Mouse (Mus musculus) CD8-positive naive resting alpha-beta T cell, adult 2 months (primary cell): ENCODE data around the gene Cdk8.

ENCODE experiments used
- DNase-seq, 2 experiments: peaks; one replicate each; pipeline ENCODE4 v3.0.0; 2022; ENCODE audit warnings: low read depth in 2 of 2, low spot score in 2 of 2

Gene Cdk8

GRCm38 (mm10) chr5:146316316-146316715, 85.3 kb downstream of the Cdk8 start:
- DNase-seq, result no peak

- no peak for DNase-seq
Measured at GRCm38 (mm10) chr5:146318051-146318450, 87.0 kb downstream of the Cdk8 start.

- no peak for DNase-seq
Measured at GRCm38 (mm10) chr5:146318461-146318860, 87.4 kb downstream of the Cdk8 start.

GRCm38 (mm10) chr5:146328941-146329340, 97.9 kb downstream of the Cdk8 start:
- DNase-seq, result no peak

- no peak for DNase-seq
Measured at GRCm38 (mm10) chr5:146329541-146329940, 98.5 kb downstream of the Cdk8 start.

GRCm38 (mm10) chr5:146330031-146330764, 99.2 kb downstream of the Cdk8 start:
- peak in 1 of 2 experiments; percentile 16 for DNase-seq

GRCm38 (mm10) chr5:146330765-146331115, 99.7 kb downstream of the Cdk8 start:
- no peak for DNase-seq

- DNase-seq, result no peak
Measured at GRCm38 (mm10) chr5:146331131-146331530, 100.1 kb downstream of the Cdk8 start.

- DNase-seq, result no peak
Measured at GRCm38 (mm10) chr5:146332541-146332940, 101.5 kb downstream of the Cdk8 start.

GRCm38 (mm10) chr5:146334410-146334809, 103.4 kb downstream of the Cdk8 start:
- DNase-seq, result no peak

GRCm38 (mm10) chr5:146338064-146338463, 107.0 kb downstream of the Cdk8 start:
- no peak for DNase-seq

GRCm38 (mm10) chr5:146340037-146340436, 109.0 kb downstream of the Cdk8 start:
- DNase-seq, result no peak

GRCm38 (mm10) chr5:146344911-146345686, 114.1 kb downstream of the Cdk8 start:
- no peak for DNase-seq

- no peak for DNase-seq
Measured at GRCm38 (mm10) chr5:146347081-146347480, 116.1 kb downstream of the Cdk8 start.

GRCm38 (mm10) chr5:146349183-146349582, 118.2 kb downstream of the Cdk8 start:
- no peak for DNase-seq

GRCm38 (mm10) chr5:146350784-146351183, 119.8 kb downstream of the Cdk8 start:
- DNase-seq, result no peak

- no peak for DNase-seq
Measured at GRCm38 (mm10) chr5:146352006-146352405, 121.0 kb downstream of the Cdk8 start.
